Mouse (Mus musculus): ENCODE measurements around the gene Madcam1.

Madcam1 gene

DNA sequence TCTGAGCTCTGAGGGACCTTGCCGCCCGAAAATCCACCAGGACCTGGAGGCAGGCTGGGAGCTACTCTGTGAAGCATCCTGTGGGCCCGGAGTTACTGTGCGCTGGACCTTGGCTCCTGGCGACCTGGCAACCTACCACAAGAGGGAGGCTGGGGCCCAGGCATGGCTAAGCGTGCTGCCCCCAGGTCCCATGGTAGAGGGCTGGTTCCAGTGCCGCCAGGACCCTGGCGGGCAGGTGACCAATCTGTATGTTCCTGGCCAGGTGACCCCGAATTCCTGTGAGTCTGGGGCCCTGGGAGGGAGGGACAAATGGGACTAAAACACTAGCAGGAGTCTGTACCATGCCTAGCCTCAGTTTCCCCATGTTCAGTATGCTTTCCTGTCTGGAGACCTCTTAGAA lies 2.1 kb downstream of the Madcam1 start:
- in situ Hi-C loops (cut with MboI; ENCODE audit: low sequenced_read_pairs), result no loop called here

DNA sequence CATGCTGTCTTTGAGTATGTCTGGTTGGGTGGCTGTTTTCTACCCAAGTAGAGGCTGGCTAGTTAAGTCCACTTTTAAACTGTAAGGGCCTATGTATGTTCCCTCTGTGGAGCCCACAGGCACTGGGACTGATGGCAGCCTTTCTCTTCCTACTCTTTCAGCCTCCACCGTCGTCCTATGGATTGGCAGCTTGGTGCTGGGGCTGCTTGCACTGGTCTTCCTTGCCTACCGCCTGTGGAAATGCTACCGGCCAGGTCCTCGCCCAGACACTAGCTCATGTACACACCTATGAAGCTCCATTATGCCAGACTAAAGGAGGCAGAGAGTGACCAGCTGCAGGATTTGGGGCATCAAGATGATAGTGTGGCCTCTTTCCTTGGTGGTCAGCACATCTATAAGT lies 3.7 kb downstream of the Madcam1 start:
- in situ Hi-C loops (cut with MboI; ENCODE audit: low sequenced_read_pairs), result no loop called here

GRCm38 (mm10) chr10:79668771-79669575 lies 4.6 kb downstream of the Madcam1 start, which contains the start of gene Tpgs1:
Gene Tpgs1, plus strand, starts transcription at chr10:79669369.
- in situ Hi-C loops (cut with MboI; ENCODE audit: low sequenced_read_pairs), result no loop called here

GRCm38 (mm10) chr10:79669576-79670057 lies 5.3 kb downstream of the Madcam1 start:
- in situ Hi-C loops (cut with MboI; ENCODE audit: low sequenced_read_pairs), result no loop called here

GRCm38 (mm10) chr10:79670071-79670888 lies 5.9 kb downstream of the Madcam1 start:
- in situ Hi-C loops (cut with MboI; ENCODE audit: low sequenced_read_pairs), result no loop called here

DNA sequence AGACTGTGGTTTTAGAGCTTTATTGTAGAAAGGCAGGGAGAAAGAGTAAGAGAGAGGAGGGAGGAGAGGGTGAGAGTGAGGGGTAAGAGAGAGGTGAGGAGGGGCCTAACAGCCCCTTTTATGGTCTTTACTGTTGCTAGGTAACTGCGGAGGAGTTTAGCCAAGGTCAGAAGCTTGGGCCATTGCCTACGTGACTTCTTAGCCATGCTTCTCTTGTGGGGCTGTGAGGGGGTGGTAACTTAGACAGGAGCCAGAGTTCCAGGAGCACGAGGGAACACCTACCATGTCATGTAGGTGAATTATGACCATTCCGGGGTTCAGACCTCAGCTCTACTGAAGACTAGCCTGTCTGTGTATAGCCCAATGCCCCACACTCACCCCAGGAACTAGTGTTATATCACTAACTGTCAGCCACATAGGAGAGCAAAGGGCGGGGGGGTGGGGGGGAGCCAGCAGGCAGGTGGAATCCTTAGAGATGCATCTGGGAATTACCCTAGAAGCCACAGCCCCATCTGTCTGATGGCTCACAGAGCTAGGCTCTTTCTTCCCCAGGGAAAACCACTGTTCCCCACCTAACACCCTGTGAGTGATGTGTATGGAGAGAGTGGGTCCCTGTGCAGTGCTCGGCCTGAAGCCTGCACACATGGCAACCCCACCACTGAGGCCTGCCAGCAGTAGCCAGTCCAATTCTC lies 7.2 kb downstream of the Madcam1 start:
- in situ Hi-C loops (cut with MboI; ENCODE audit: low sequenced_read_pairs), result no loop called here

- in situ Hi-C loops (cut with MboI; ENCODE audit: low sequenced_read_pairs), result no loop called here
These were observed 7.7 kb downstream of the Madcam1 start for GRCm38 (mm10) chr10:79672088-79672455.

DNA sequence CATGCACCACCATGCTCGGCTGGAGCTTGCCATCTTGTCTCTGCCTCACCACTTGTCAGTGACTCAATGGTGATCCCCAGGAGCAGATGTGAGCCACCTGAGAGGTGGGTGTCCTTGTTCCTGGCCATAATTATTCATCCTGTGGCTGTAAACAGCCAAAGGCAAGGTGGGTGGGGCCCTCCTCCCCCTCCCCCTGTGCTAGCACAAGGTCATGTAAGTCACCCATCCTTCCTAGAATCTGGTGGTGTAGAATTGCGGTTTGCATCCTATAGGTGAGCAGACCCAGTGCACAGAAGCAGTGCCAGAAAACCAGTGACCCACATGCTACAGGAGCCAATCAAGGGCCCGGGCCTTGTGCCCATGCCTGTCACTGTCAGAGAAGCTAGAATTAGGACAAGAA lies 8.7 kb downstream of the Madcam1 start:
- in situ Hi-C loops (cut with MboI; ENCODE audit: low sequenced_read_pairs), result no loop called here

GRCm38 (mm10) chr10:79675346-79676035 lies 11.1 kb downstream of the Madcam1 start:
- in situ Hi-C loops (cut with MboI; ENCODE audit: low sequenced_read_pairs), result no loop called here

- in situ Hi-C loops (cut with MboI; ENCODE audit: low sequenced_read_pairs), result no loop called here
These were observed 16.5 kb downstream of the Madcam1 start for GRCm38 (mm10) chr10:79680606-79681495.

- in situ Hi-C loops (cut with MboI; ENCODE audit: low sequenced_read_pairs), result no loop called here
These were observed 17.4 kb downstream of the Madcam1 start, which contains the start of gene Cdc34 for GRCm38 (mm10) chr10:79681591-79682245. Gene Cdc34, plus strand, starts transcription at chr10:79682195.

DNA sequence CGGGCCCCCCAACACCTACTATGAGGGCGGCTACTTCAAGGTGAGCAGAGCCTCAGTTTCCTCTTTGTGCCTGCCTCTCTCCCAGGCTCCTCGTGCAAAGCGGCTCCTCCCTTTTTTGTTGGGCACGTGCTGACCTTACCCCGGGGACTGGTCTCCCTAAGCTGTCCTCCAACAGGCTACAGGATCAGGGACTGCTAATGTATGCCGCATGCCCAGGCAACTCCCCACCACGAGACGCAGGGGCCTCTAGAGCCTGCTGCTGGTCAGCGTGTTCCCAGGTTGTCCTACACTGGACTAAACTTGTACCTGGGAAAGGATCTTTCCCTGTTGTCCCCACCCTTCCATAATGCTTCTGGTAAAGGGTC lies 18.2 kb downstream of the Madcam1 start:
- in situ Hi-C loops (cut with MboI; ENCODE audit: low sequenced_read_pairs), result no loop called here

GRCm38 (mm10) chr10:79682916-79683582 lies 18.7 kb downstream of the Madcam1 start:
- in situ Hi-C loops (cut with MboI; ENCODE audit: low sequenced_read_pairs), result no loop called here

GRCm38 (mm10) chr10:79683726-79684640 lies 19.6 kb downstream of the Madcam1 start:
- in situ Hi-C loops (cut with MboI; ENCODE audit: low sequenced_read_pairs), result no loop called here

- in situ Hi-C loops (cut with MboI; ENCODE audit: low sequenced_read_pairs), result no loop called here
These were observed 20.6 kb downstream of the Madcam1 start for GRCm38 (mm10) chr10:79684770-79685600.

DNA sequence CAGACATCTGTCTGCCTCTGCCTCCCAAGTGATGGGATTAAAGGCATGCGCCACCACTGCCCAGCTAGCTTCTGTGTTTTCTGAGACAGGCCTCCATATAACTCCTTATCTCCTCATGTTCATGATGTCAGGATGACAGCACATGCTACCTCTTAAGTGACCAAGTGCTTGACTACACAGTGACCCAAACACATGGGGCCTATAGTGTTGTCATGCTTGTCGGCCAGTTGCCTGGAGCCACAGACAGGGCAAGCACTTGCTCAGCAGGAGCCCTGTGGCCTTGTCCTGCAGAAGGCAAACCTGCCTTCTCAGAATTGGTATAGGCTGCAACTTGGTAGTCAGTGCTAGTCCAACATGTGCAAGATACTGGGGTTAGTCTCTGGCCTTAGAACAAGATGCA lies 21.9 kb downstream of the Madcam1 start:
- in situ Hi-C loops (cut with MboI; ENCODE audit: low sequenced_read_pairs), result no loop called here

DNA sequence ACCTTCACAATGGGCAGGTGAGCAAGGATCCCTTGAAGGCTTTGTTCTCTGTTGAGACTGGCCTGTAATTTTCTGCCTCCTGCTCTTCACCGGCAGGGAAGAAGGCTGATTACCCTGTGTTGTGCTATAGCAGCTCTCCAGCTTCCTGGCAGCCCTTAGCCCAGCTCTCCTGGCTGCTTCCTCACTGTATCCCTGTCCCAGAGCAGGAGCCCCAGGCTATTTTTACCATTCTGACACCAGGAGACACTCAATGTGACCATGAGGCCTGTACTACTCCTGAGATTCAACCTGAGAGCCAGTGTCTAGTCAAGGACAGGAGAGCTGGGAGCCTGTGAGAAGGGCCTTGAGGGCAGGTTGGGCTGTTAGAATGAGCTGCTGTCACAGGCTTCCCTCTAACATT lies 22.3 kb downstream of the Madcam1 start:
- in situ Hi-C loops (cut with MboI; ENCODE audit: low sequenced_read_pairs), result no loop called here
